Comparison of ENCODE assay signal across 15 mouse cellular contexts in the genomic region with DNA sequence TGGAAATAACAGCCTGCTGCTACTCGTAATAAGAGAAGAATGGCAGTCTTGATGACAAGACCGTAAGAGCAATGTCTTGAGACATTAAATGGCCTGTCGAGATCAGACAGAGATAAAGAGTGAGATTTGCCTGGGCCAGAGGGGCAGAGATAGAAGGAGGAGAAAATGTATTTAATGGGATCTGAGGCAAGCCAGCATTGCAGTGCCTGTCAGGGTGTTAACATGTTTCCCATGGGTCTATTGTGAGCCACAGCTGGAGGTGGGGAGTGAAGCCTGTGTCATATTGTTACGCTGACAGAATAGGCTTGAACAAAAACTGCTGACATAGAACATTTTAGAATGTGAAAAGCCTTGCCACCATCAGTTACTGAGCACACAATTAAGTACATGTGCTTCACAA.
DNase-seq lines count a peak whose midpoint lies in the region; ATAC-seq and TF ChIP-seq lines count a peak whose summit lies in the region.
"Had no signal": no experiment of that assay in that cellular context is flagged by ENCODE, and none has a peak within 500 bp of the region (broad histone marks: within the 10 kb centered on the region; RNA-seq: fewer than 3 reads in every experiment).

No protein-coding gene starts in this region.

- H3K4me1 ChIP-seq in hindbrain, embryonic 10.5 days (replicated peaks), result peaks cover 9% of the 10 kb centered on the region
- H3K4me1 ChIP-seq in hindbrain, postnatal 0 days (ENCODE audit: insufficient read depth, low read length), result no peaks in the 10 kb centered on the region
- H3K4me1 ChIP-seq in forebrain, embryonic 10.5 days, result peaks cover 7% of the 10 kb centered on the region
- H3K4me1 ChIP-seq in hindbrain, embryonic 14.5 days (replicated peaks; ENCODE audit: control insufficient read depth, insufficient read depth, low read length), result peaks cover 7% of the 10 kb centered on the region
- H3K4me1 ChIP-seq: heart, embryonic 10.5 days; limb, embryonic 12.5 days had no signal

- no peak overlapping the region for H3K27ac ChIP-seq in hindbrain, embryonic 10.5 days
- H3K27ac ChIP-seq in hindbrain, postnatal 0 days, result no peak overlapping the region
- no peak overlapping the region for H3K27ac ChIP-seq in forebrain, embryonic 10.5 days
- no peak overlapping the region for H3K27ac ChIP-seq in hindbrain, embryonic 14.5 days
- H3K27ac ChIP-seq in gastrocnemius, adult 2 months, result no peak overlapping the region
- H3K27ac ChIP-seq: embryonic facial prominence, embryonic 13.5 days; heart, embryonic 10.5 days; limb, embryonic 12.5 days had no signal

- no peak overlapping the region for H3K9ac ChIP-seq in hindbrain, postnatal 0 days (replicated peaks; ENCODE audit: low read length)
- H3K9ac ChIP-seq in hindbrain, embryonic 14.5 days, result no peak overlapping the region
- H3K9ac ChIP-seq: embryonic facial prominence, embryonic 13.5 days; limb, embryonic 12.5 days had no signal

- H3K4me3 ChIP-seq in hindbrain, embryonic 10.5 days, result no peak overlapping the region
- H3K4me3 ChIP-seq in hindbrain, postnatal 0 days (ENCODE audit: low read length), result no peak overlapping the region
- no peak overlapping the region for H3K4me3 ChIP-seq in forebrain, embryonic 10.5 days
- H3K4me3 ChIP-seq in hindbrain, embryonic 14.5 days (replicated peaks; ENCODE audit: low read length), result no peak overlapping the region
- no peak overlapping the region for H3K4me3 ChIP-seq in gastrocnemius, adult 2 months
- H3K4me3 ChIP-seq: embryonic facial prominence, embryonic 13.5 days; heart, embryonic 10.5 days; limb, embryonic 12.5 days; myocyte had no signal

- H3K36me3 ChIP-seq in hindbrain, embryonic 10.5 days, result no peaks in the 10 kb centered on the region
- no peaks in the 10 kb centered on the region for H3K36me3 ChIP-seq in hindbrain, postnatal 0 days (ENCODE audit: insufficient read depth, low read length)
- no peaks in the 10 kb centered on the region for H3K36me3 ChIP-seq in forebrain, embryonic 10.5 days (replicated peaks)
- no peaks in the 10 kb centered on the region for H3K36me3 ChIP-seq in hindbrain, embryonic 14.5 days (replicated peaks; ENCODE audit: control insufficient read depth, insufficient read depth)
- H3K36me3 ChIP-seq: embryonic facial prominence, embryonic 13.5 days; heart, embryonic 10.5 days; limb, embryonic 12.5 days had no signal

- ATAC-seq in hindbrain, postnatal 0 days, result no peak
- peak; percentile 77; the same call in 1 of the 2 replicates for ATAC-seq in hindbrain, embryonic 14.5 days (ENCODE audit: low FRiP score)

- DNase-seq in hindbrain, embryonic 10.5 days (ENCODE audit: low spot score), result peak; percentile 55
- no peak for DNase-seq in hindbrain, postnatal 0 days (ENCODE audit: low spot score)
- peak; percentile 18 for DNase-seq in forebrain, embryonic 10.5 days (ENCODE audit: extremely low spot score, low spot score)
- DNase-seq in hindbrain, embryonic 14.5 days (ENCODE audit: low spot score), result no peak
- DNase-seq in retina, embryonic 14.5 days (ENCODE audit: low spot score), result peak; percentile 79
- no peak for DNase-seq in cerebellum, postnatal 36 days
- DNase-seq in gastrocnemius, adult 2 months, result no peak
- no peak for DNase-seq in adrenal gland, postnatal 10 days
- DNase-seq: adrenal gland, postnatal 36 days; cerebellum, adult 11-12 months; lung, postnatal 4 days had no signal

- H3K9me3 ChIP-seq in hindbrain, embryonic 10.5 days, result no peaks in the 10 kb centered on the region
- H3K9me3 ChIP-seq in hindbrain, postnatal 0 days (ENCODE audit: low read length), result no peaks in the 10 kb centered on the region
- no peaks in the 10 kb centered on the region for H3K9me3 ChIP-seq in forebrain, embryonic 10.5 days
- H3K9me3 ChIP-seq in hindbrain, embryonic 14.5 days (ENCODE audit: control insufficient read depth, low read length), result no peaks in the 10 kb centered on the region
- H3K9me3 ChIP-seq: embryonic facial prominence, embryonic 13.5 days; heart, embryonic 10.5 days; limb, embryonic 12.5 days had no signal

- TF ChIP-seq CTCF in hindbrain, postnatal 0 days (IDR thresholded peaks at IDR 0.05; ENCODE audit: low read depth), result no peak
- TF ChIP-seq CTCF in gastrocnemius, adult 2 months (IDR thresholded peaks at IDR 0.05), result no peak

- no peaks in the 10 kb centered on the region for H3K27me3 ChIP-seq in hindbrain, embryonic 10.5 days (ENCODE audit: insufficient read depth, poor library complexity, severe bottlenecking)
- no peaks in the 10 kb centered on the region for H3K27me3 ChIP-seq in hindbrain, postnatal 0 days (ENCODE audit: insufficient read depth, low read length)
- H3K27me3 ChIP-seq in forebrain, embryonic 10.5 days (ENCODE audit: poor library complexity, severe bottlenecking), result no peaks in the 10 kb centered on the region
- H3K27me3 ChIP-seq in hindbrain, embryonic 14.5 days (ENCODE audit: control insufficient read depth, insufficient read depth, low read length), result no peaks in the 10 kb centered on the region
- H3K27me3 ChIP-seq: embryonic facial prominence, embryonic 13.5 days; limb, embryonic 12.5 days had no signal

- intact Hi-C loops in gastrocnemius, adult 2 months (cut with DNase I), result no loop called here

- no peak overlapping the region for H3K4me2 ChIP-seq in hindbrain, postnatal 0 days (ENCODE audit: low read depth, low read length)
- peak overlapping the region; percentile 5; the same call in 1 of the 2 replicates for H3K4me2 ChIP-seq in hindbrain, embryonic 14.5 days (replicated peaks)
- H3K4me2 ChIP-seq: embryonic facial prominence, embryonic 13.5 days; limb, embryonic 12.5 days had no signal

- 21% methylated on average over 4 of the region's 4 CpGs for WGBS in hindbrain, embryonic 10.5 days
- 18% methylated on average over 4 of the region's 4 CpGs for WGBS in hindbrain, postnatal 0 days
- WGBS in forebrain, embryonic 10.5 days, result 30% methylated on average over 4 of the region's 4 CpGs
- 14% methylated on average over 4 of the region's 4 CpGs for WGBS in hindbrain, embryonic 14.5 days

Comparison
In these comparisons a context has a peak if more than half of its experiments do, and no peak if none do; other contexts are left out.
1. DNase-seq: peak in hindbrain, embryonic 10.5 days (single experiment), forebrain, embryonic 10.5 days (single experiment) and retina, embryonic 14.5 days (single experiment); none in hindbrain, postnatal 0 days (single experiment), hindbrain, embryonic 14.5 days (single experiment), cerebellum, postnatal 36 days (0 of 2), gastrocnemius, adult 2 months (single experiment) and adrenal gland, postnatal 10 days (single experiment).